Mouse (Mus musculus) erythroblast, embryonic 14.5 days (primary cell): ENCODE measurements around the gene Slamf1. TPM values are rescaled to one million over a fixed set of nuclear protein-coding genes. Genes with fewer than 3 reads are reported as not detected.

Source experiments
- H3K27me3 ChIP-seq: 2 replicates; pipeline ENCODE4 v1.6.1; 2012; ENCODE audit warnings: inconsistent platforms; ENCODE audit not compliant: control insufficient read depth
- H3K36me3 ChIP-seq: 2 replicates; pipeline ENCODE4 v1.6.1; 2012; ENCODE audit warnings: mild to moderate bottlenecking, inconsistent platforms; ENCODE audit not compliant: control insufficient read depth
- H3K4me1 ChIP-seq: 2 replicates; pipeline ENCODE4 v1.6.1; 2012; ENCODE audit warnings: inconsistent platforms; ENCODE audit not compliant: control insufficient read depth
- H3K4me3 ChIP-seq: replicated peaks from 2 replicates; pipeline ENCODE3; 2012; ENCODE audit warnings: moderate library complexity, mild to moderate bottlenecking, inconsistent platforms
- H3K9me3 ChIP-seq: 2 replicates; pipeline ENCODE4 v1.6.1; 2012; ENCODE audit warnings: low read length, inconsistent platforms, mixed read lengths; ENCODE audit not compliant: control insufficient read depth
- GATA1 ChIP-seq: IDR thresholded peaks from 2 replicates; pipeline ENCODE4 v1.6.1; 2012; ENCODE audit warnings: low read length, inconsistent platforms, mixed read lengths
- TAL1 ChIP-seq: IDR thresholded peaks from 3 replicates; pipeline ENCODE4 v1.6.1; 2012; ENCODE audit warnings: low read length, inconsistent platforms, mixed read lengths
- polyA plus RNA-seq: library from polyadenylated mRNA; stranded (reverse); fragments of >175 nt; gene quantifications from 2 replicates; pipeline ENCODE4 v1.2.3, GENCODE M21; 2012

Slamf1 gene
- polyA plus RNA-seq, result 0.01 TPM in 1 of 2 replicates, not detected in the other

- H3K4me1 ChIP-seq, result no peaks in the 10 kb centered on the region; the same call in 1 of the 2 replicates
- H3K9me3 ChIP-seq, result no peaks in the 10 kb centered on the region
- TF ChIP-seq TAL1 (no peak), GATA1 (no peak)
- H3K4me3 ChIP-seq, result no peak within 1 kb of the TSS
- no peaks in the 10 kb centered on the region for H3K36me3 ChIP-seq
- no peaks in the 10 kb centered on the region for H3K27me3 ChIP-seq
Observed at GRCm38 (mm10) chr1:171766898-171767297, at the start of gene Slamf1. TSS of gene Slamf1 (plus strand) at chr1:171767127.

DNA sequence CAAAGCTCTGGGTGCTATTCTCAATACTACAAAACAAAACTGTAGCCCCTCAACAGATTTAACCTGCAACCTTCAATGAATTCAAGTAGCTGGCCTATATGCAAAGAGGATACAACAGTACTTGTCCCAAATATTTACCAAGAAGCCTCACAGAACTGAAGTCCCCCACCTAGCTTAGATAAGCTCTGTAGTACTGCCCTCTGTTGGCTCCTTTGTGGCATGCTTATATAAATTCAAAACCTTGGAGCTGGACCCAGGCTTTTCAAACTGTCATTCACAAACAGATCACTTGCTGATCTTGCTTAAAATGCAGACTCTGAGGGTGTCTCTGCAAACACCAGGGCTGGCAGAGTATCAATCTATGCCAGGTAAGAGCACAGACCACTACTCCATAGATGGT is 35.7 kb upstream of the Slamf1 start:
- TF ChIP-seq TAL1, result no peak
- no peak for TF ChIP-seq GATA1
- Histone ChIP-seq H3K9me3 (peaks cover 12% of the 10 kb centered on the region), H3K4me1 (no peaks in the 10 kb centered on the region), H3K4me3 (no peak overlapping the region), H3K27me3 (no peaks in the 10 kb centered on the region), H3K36me3 (no peaks in the 10 kb centered on the region)

DNA sequence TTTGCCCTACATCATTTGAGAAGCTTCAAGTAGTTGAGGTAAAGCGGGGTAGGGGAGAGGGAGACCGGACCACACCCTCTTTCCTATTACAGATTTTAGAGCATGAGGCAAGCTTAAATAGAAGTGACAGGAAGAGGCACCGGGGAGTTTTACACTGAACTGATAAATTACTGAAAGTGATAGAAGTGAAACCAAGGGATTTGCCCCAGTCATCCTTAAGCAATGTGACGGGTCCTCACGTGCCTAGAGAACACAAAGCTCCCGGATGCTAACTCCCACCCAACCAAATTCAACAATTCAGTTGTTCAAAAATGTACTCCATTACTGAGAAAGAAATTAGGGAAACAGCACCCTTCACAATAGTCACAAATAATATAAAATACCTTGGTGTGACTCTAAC is 32.0 kb upstream of the Slamf1 start:
- Histone ChIP-seq H3K9me3 (no peaks in the 10 kb centered on the region), H3K4me3 (no peak overlapping the region), H3K27me3 (no peaks in the 10 kb centered on the region), H3K36me3 (no peaks in the 10 kb centered on the region), H3K4me1 (no peaks in the 10 kb centered on the region)
- TF ChIP-seq TAL1 (no peak), GATA1 (no peak)

GRCm38 (mm10) chr1:171748127-171748969 is 18.6 kb upstream of the Slamf1 start:
- Histone ChIP-seq H3K36me3 (no peaks in the 10 kb centered on the region), H3K4me3 (no peak overlapping the region), H3K4me1 (peaks cover 12% of the 10 kb centered on the region), H3K9me3 (peaks cover 3% of the 10 kb centered on the region), H3K27me3 (no peaks in the 10 kb centered on the region)
- TF ChIP-seq GATA1 (no peak), TAL1 (no peak)

GRCm38 (mm10) chr1:171761853-171762448 is 5.0 kb upstream of the Slamf1 start:
- Histone ChIP-seq H3K27me3 (no peaks in the 10 kb centered on the region), H3K36me3 (no peaks in the 10 kb centered on the region), H3K4me1 (no peaks in the 10 kb centered on the region; the same call in 1 of the 2 replicates), H3K9me3 (no peaks in the 10 kb centered on the region), H3K4me3 (no peak overlapping the region)
- TF ChIP-seq GATA1, result no peak
- no peak for TF ChIP-seq TAL1

DNA sequence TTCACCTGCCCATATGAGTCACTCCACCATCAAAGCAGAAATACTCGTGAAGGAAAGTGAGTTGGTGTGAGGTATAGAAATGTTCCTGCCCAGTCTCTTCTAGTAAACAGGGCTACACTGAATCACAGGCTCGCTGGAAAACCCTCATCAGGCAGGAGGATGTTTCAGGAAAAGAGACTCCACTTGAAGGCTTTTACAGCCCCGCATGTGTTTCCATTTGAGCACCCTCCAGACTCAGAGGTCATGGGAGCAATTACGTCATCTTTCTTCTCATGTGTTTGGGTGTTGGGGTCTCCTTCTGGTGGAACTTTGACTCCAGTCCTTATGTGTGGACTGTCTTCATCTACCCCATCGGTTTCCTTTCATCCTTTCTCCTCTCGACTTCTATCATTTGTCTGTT is 4.1 kb downstream of the Slamf1 start:
- TF ChIP-seq GATA1 (no peak), TAL1 (no peak)
- no peaks in the 10 kb centered on the region for H3K9me3 ChIP-seq
- H3K4me3 ChIP-seq, result no peak overlapping the region
- H3K36me3 ChIP-seq, result no peaks in the 10 kb centered on the region
- peaks cover 4% of the 10 kb centered on the region for H3K4me1 ChIP-seq
- H3K27me3 ChIP-seq, result no peaks in the 10 kb centered on the region

GRCm38 (mm10) chr1:171772121-171772735 is 5.3 kb downstream of the Slamf1 start:
- Histone ChIP-seq H3K4me1 (peaks cover 4% of the 10 kb centered on the region), H3K27me3 (no peaks in the 10 kb centered on the region), H3K9me3 (no peaks in the 10 kb centered on the region), H3K4me3 (no peak overlapping the region), H3K36me3 (no peaks in the 10 kb centered on the region)
- TF ChIP-seq GATA1 (peak; percentile 62), TAL1 (no peak)

GRCm38 (mm10) chr1:171773232-171773989 is 6.5 kb downstream of the Slamf1 start:
- Histone ChIP-seq H3K27me3 (no peaks in the 10 kb centered on the region), H3K4me1 (peaks cover 4% of the 10 kb centered on the region), H3K9me3 (no peaks in the 10 kb centered on the region), H3K4me3 (no peak overlapping the region), H3K36me3 (no peaks in the 10 kb centered on the region)
- TF ChIP-seq GATA1, result no peak
- TF ChIP-seq TAL1, result no peak

DNA sequence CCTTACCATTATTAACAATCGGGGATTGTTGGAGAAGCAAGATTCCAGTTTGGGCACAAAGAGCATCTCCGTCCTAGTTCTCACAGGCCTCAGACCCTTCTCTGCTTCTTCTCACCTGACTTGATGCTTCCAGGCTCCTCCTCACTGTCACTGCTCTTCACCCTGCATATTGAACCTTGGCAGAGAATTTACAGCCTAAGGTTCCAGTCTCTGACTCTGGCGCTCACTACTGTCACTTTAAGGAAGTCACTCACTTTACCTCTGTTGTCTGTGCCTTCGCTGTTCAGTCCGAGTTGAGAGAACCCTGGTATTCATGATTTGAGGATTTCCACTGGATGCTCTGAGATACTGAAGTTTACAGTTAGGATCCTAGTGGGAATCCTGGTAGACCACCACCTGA is 7.3 kb downstream of the Slamf1 start:
- Histone ChIP-seq H3K27me3 (no peaks in the 10 kb centered on the region), H3K4me3 (no peak overlapping the region), H3K9me3 (no peaks in the 10 kb centered on the region), H3K4me1 (peaks cover 4% of the 10 kb centered on the region), H3K36me3 (no peaks in the 10 kb centered on the region)
- no peak for TF ChIP-seq TAL1
- TF ChIP-seq GATA1, result no peak
